Mouse (Mus musculus) lung, postnatal 0 days (tissue): ENCODE measurements at regions not wholly inside any gene's neighbourhood (a gene's known extent, or its start where the extent isn't known, plus 50 kb on each side); places are given as distances from the start of the nearest gene placed in this dataset.

Experiments used
- ATAC-seq: fragments of 200-750 bp; cut with Nextera tagmentation; 2 replicates; pipeline ENCODE4 v1.8.0; 2017; ENCODE audit warnings: moderate library complexity
- DNase-seq: peaks from one replicate; pipeline ENCODE4 v3.0.0-alpha.2; 2016; ENCODE audit warnings: low spot score
- H3K27ac ChIP-seq: fragments of 300-500 bp; sonication (generic); 2 replicates; pipeline ENCODE4 v1.5.1; 2014; ENCODE audit warnings: antibody characterized with exemption, mild to moderate bottlenecking, low read length, mixed read lengths
- H3K27me3 ChIP-seq: fragments of 300-500 bp; sonication (generic); replicated peaks from 2 replicates; pipeline ENCODE4 v1.6.1; 2014; ENCODE audit warnings: low read length, mixed read lengths; ENCODE audit not compliant: insufficient read depth
- H3K36me3 ChIP-seq: fragments of 300-500 bp; sonication (generic); 2 replicates; pipeline ENCODE4 v1.6.1; 2014; ENCODE audit warnings: low read length, mixed read lengths; ENCODE audit not compliant: insufficient read depth
- H3K4me1 ChIP-seq: fragments of 300-500 bp; sonication (generic); 2 replicates; pipeline ENCODE4 v1.6.1; 2014; ENCODE audit warnings: antibody characterized with exemption, low read depth, low read length, mixed read lengths; ENCODE audit not compliant: insufficient read depth
- H3K4me2 ChIP-seq: fragments of 300-500 bp; sonication (generic); replicated peaks from 2 replicates; pipeline ENCODE4 v1.6.1; 2014; ENCODE audit warnings: low read depth, mild to moderate bottlenecking, low read length, moderate library complexity, mixed read lengths
- H3K4me3 ChIP-seq: fragments of 300-500 bp; sonication (generic); 2 replicates; pipeline ENCODE4 v1.5.1; 2014; ENCODE audit warnings: low read depth, low read length
- H3K9ac ChIP-seq: fragments of 300-500 bp; sonication (generic); replicated peaks from 2 replicates; pipeline ENCODE4 v1.6.1; 2014; ENCODE audit warnings: low read depth, mild to moderate bottlenecking
- H3K9me3 ChIP-seq: fragments of 300-500 bp; sonication (generic); 2 replicates; pipeline ENCODE4 v1.6.1; 2016; ENCODE audit warnings: low read length, mixed read lengths
- CTCF ChIP-seq: IDR thresholded peaks from 2 replicates; pipeline ENCODE4 v1.5.1; 2016; ENCODE audit warnings: antibody characterized with exemption, mild to moderate bottlenecking
- EP300 ChIP-seq: IDR thresholded peaks from 2 replicates; pipeline ENCODE4 v1.6.1; 2016; ENCODE audit warnings: antibody characterized with exemption, mild to moderate bottlenecking, control low read depth
- WGBS: fragments of 180-500 bp; shearing (Covaris S2); extraction: QIAGEN DNeasy Blood & Tissue Kit; methylation state at CpG from one replicate; pipeline ENCODE4 v1.1.7; 2014; 5-methylcytosine and 5-hydroxymethylcytosine counted together

- ATAC-seq: no peak
- no peaks in the 10 kb centered on the region for H3K4me1 ChIP-seq
- H3K27ac ChIP-seq: no peak overlapping the region
- H3K4me3 ChIP-seq: no peak overlapping the region
- WGBS: 70% methylated on average over 4 of the region's 4 CpGs
- no peaks in the 10 kb centered on the region for H3K27me3 ChIP-seq
- no peak overlapping the region for H3K4me2 ChIP-seq
- no peak for DNase-seq
- TF ChIP-seq EP300 (no peak), CTCF (no peak)
- H3K9me3 ChIP-seq: no peaks in the 10 kb centered on the region
- no peak overlapping the region for H3K9ac ChIP-seq
- no peaks in the 10 kb centered on the region for H3K36me3 ChIP-seq
Observed at GRCm38 (mm10) chr8:98955803-98956202, 460.5 kb downstream of the Cdh8 start.

GRCm38 (mm10) chr8:98913159-98913777 is 503.0 kb downstream of the Cdh8 start:
- WGBS: 80% methylated on average over 3 of the region's 3 CpGs
- TF ChIP-seq EP300 (no peak), CTCF (no peak)

GRCm38 (mm10) chr8:98893331-98893730 is 522.9 kb downstream of the Cdh8 start:
- no peak overlapping the region for H3K4me3 ChIP-seq
- no peaks in the 10 kb centered on the region for H3K27me3 ChIP-seq
- no peak overlapping the region for H3K9ac ChIP-seq
- WGBS: 77% methylated on average over 4 of the region's 4 CpGs
- DNase-seq: no peak
- H3K27ac ChIP-seq: no peak overlapping the region
- H3K9me3 ChIP-seq: no peaks in the 10 kb centered on the region
- no peak for ATAC-seq
- H3K4me1 ChIP-seq: no peaks in the 10 kb centered on the region
- no peaks in the 10 kb centered on the region for H3K36me3 ChIP-seq
- no peak overlapping the region for H3K4me2 ChIP-seq
- TF ChIP-seq CTCF (no peak), EP300 (no peak)

More at GRCm38 (mm10) chr8:98913159-98913777, 503.0 kb downstream of the Cdh8 start:
- Histone ChIP-seq H3K9me3 (no peaks in the 10 kb centered on the region), H3K27ac (no peak overlapping the region), H3K4me3 (no peak overlapping the region), H3K27me3 (no peaks in the 10 kb centered on the region), H3K4me1 (no peaks in the 10 kb centered on the region), H3K36me3 (no peaks in the 10 kb centered on the region), H3K4me2 (no peak overlapping the region), H3K9ac (no peak overlapping the region)
- ATAC-seq: no peak
- DNase-seq: no peak

- H3K36me3 ChIP-seq: no peaks in the 10 kb centered on the region
- DNase-seq (no peak), ATAC-seq (no peak)
- WGBS: 66% methylated on average over 2 of the region's 2 CpGs
- no peaks in the 10 kb centered on the region for H3K4me1 ChIP-seq
- no peak overlapping the region for H3K4me2 ChIP-seq
- no peak overlapping the region for H3K9ac ChIP-seq
- no peak overlapping the region for H3K4me3 ChIP-seq
- no peaks in the 10 kb centered on the region for H3K27me3 ChIP-seq
- H3K27ac ChIP-seq: no peak overlapping the region
- TF ChIP-seq CTCF: no peak
- TF ChIP-seq EP300: no peak
- no peaks in the 10 kb centered on the region for H3K9me3 ChIP-seq
Observed at GRCm38 (mm10) chr8:98861664-98862306, 554.5 kb downstream of the Cdh8 start.

GRCm38 (mm10) chr8:98861175-98861574 is 555.1 kb downstream of the Cdh8 start:
- Histone ChIP-seq H3K27ac (no peak overlapping the region), H3K4me1 (no peaks in the 10 kb centered on the region), H3K4me2 (no peak overlapping the region), H3K36me3 (no peaks in the 10 kb centered on the region), H3K9ac (no peak overlapping the region), H3K27me3 (no peaks in the 10 kb centered on the region), H3K4me3 (no peak overlapping the region), H3K9me3 (no peaks in the 10 kb centered on the region)
- no peak for ATAC-seq
- DNase-seq: no peak
- TF ChIP-seq EP300: no peak
- no peak for TF ChIP-seq CTCF
- WGBS: 62% methylated on average over 4 of the region's 4 CpGs

- Histone ChIP-seq H3K4me1 (no peaks in the 10 kb centered on the region), H3K27ac (no peak overlapping the region), H3K9ac (no peak overlapping the region), H3K4me2 (no peak overlapping the region), H3K4me3 (no peak overlapping the region), H3K27me3 (no peaks in the 10 kb centered on the region), H3K9me3 (no peaks in the 10 kb centered on the region), H3K36me3 (no peaks in the 10 kb centered on the region)
- no peak for ATAC-seq
- no peak for TF ChIP-seq EP300
- TF ChIP-seq CTCF: no peak
- DNase-seq: no peak
- 84% methylated on average over 5 of the region's 5 CpGs for WGBS
Observed at GRCm38 (mm10) chr8:98860416-98860815, 555.9 kb downstream of the Cdh8 start.
